Mouse (Mus musculus) hindbrain, embryonic 16.5 days (tissue): ENCODE measurements at regions not wholly inside any gene's neighbourhood (a gene's known extent, or its start where the extent isn't known, plus 50 kb on each side); places are given as distances from the start of the nearest gene placed in this dataset.

ENCODE experiments used
- ATAC-seq: fragments of 200-750 bp; cut with Nextera tagmentation; 2 replicates; pipeline ENCODE4 v1.8.0; 2017; ENCODE audit warnings: moderate TSS enrichment, moderate library complexity
- H3K27ac ChIP-seq: fragments of 300-500 bp; sonication (generic); 2 replicates; pipeline ENCODE4 v1.5.1; 2014; ENCODE audit warnings: low read depth, mild to moderate bottlenecking, control low read depth, low read length, moderate library complexity
- H3K27me3 ChIP-seq: fragments of 300-500 bp; sonication (generic); replicated peaks from 2 replicates; pipeline ENCODE4 v1.6.1; 2014; ENCODE audit warnings: low read length; ENCODE audit not compliant: control insufficient read depth, insufficient read depth
- H3K36me3 ChIP-seq: fragments of 300-500 bp; sonication (generic); 2 replicates; pipeline ENCODE4 v1.6.1; 2014; ENCODE audit warnings: mild to moderate bottlenecking, low read length, moderate library complexity, mixed read lengths; ENCODE audit not compliant: control insufficient read depth, insufficient read depth
- H3K4me1 ChIP-seq: fragments of 300-500 bp; sonication (generic); 2 replicates; pipeline ENCODE4 v1.6.1; 2014; ENCODE audit warnings: low read depth, low read length; ENCODE audit not compliant: control insufficient read depth, insufficient read depth
- H3K4me2 ChIP-seq: fragments of 300-500 bp; sonication (generic); 2 replicates; pipeline ENCODE4 v1.6.1; 2014; ENCODE audit warnings: mild to moderate bottlenecking, low read length, control low read depth, moderate library complexity
- H3K4me3 ChIP-seq: fragments of 300-500 bp; sonication (generic); 2 replicates; pipeline ENCODE4 v1.5.1; 2014; ENCODE audit warnings: mild to moderate bottlenecking, low read length, control low read depth, moderate library complexity
- H3K9ac ChIP-seq: fragments of 300-500 bp; sonication (generic); 2 replicates; pipeline ENCODE4 v1.6.1; 2014; ENCODE audit warnings: low read depth, mild to moderate bottlenecking, control low read depth, low read length, moderate library complexity
- H3K9me3 ChIP-seq: fragments of 300-500 bp; sonication (generic); 2 replicates; pipeline ENCODE4 v1.6.1; 2014; ENCODE audit warnings: mild to moderate bottlenecking, low read length, moderate library complexity; ENCODE audit not compliant: control insufficient read depth
- WGBS: fragments of 180-500 bp; shearing (Covaris S2); extraction: QIAGEN DNeasy Blood & Tissue Kit; methylation state at CpG from one replicate; pipeline ENCODE4 v1.1.7; 2014; 5-methylcytosine and 5-hydroxymethylcytosine counted together

GRCm38 (mm10) chr19:27498278-27498677, 68.7 kb upstream of the Pum3 start:
- Histone ChIP-seq H3K27ac (no peak overlapping the region), H3K9me3 (no peaks in the 10 kb centered on the region), H3K4me3 (no peak overlapping the region), H3K4me1 (no peaks in the 10 kb centered on the region), H3K9ac (no peak overlapping the region), H3K27me3 (no peaks in the 10 kb centered on the region), H3K36me3 (no peaks in the 10 kb centered on the region), H3K4me2 (no peak overlapping the region)
- 84% methylated on average over 4 of the region's 4 CpGs for WGBS
- ATAC-seq: no peak

- H3K4me1 ChIP-seq: no peaks in the 10 kb centered on the region
- ATAC-seq: no peak
- no peaks in the 10 kb centered on the region for H3K9me3 ChIP-seq
- no peak overlapping the region for H3K4me2 ChIP-seq
- no peaks in the 10 kb centered on the region for H3K27me3 ChIP-seq
- H3K27ac ChIP-seq: no peak overlapping the region
- 81% methylated on average over 8 of the region's 8 CpGs for WGBS
- no peak overlapping the region for H3K9ac ChIP-seq
- no peaks in the 10 kb centered on the region for H3K36me3 ChIP-seq
- H3K4me3 ChIP-seq: no peak overlapping the region
These were observed 62.8 kb upstream of the Pum3 start for GRCm38 (mm10) chr19:27492468-27492867.

GRCm38 (mm10) chr19:27491873-27492272, 62.2 kb upstream of the Pum3 start:
- H3K9ac ChIP-seq: no peak overlapping the region
- H3K36me3 ChIP-seq: no peaks in the 10 kb centered on the region
- ATAC-seq: no peak
- WGBS: 86% methylated on average over 5 of the region's 5 CpGs
- no peak overlapping the region for H3K4me3 ChIP-seq
- H3K27ac ChIP-seq: no peak overlapping the region
- no peaks in the 10 kb centered on the region for H3K9me3 ChIP-seq
- H3K27me3 ChIP-seq: no peaks in the 10 kb centered on the region
- H3K4me1 ChIP-seq: no peaks in the 10 kb centered on the region
- no peak overlapping the region for H3K4me2 ChIP-seq

- 82% methylated on average over 4 of the region's 4 CpGs for WGBS
- Histone ChIP-seq H3K36me3 (no peaks in the 10 kb centered on the region), H3K27ac (no peak overlapping the region), H3K9ac (no peak overlapping the region), H3K4me1 (no peaks in the 10 kb centered on the region), H3K9me3 (no peaks in the 10 kb centered on the region), H3K4me2 (no peak overlapping the region), H3K4me3 (no peak overlapping the region), H3K27me3 (no peaks in the 10 kb centered on the region)
- no peak for ATAC-seq
These were observed 59.4 kb upstream of the Pum3 start for GRCm38 (mm10) chr19:27489053-27489452.
